Mouse (Mus musculus) intestine, postnatal 0 days (tissue): Measurements from ENCODE around the gene Fgfr2. TPM values are rescaled to one million over a fixed set of nuclear protein-coding genes. Genes with fewer than 3 reads are reported as not detected.

Source experiments
- ATAC-seq: fragments of 200-750 bp; cut with Nextera tagmentation; 2 replicates; pipeline ENCODE4 v1.8.0; 2017; ENCODE audit warnings: mild to moderate bottlenecking, moderate TSS enrichment, moderate library complexity
- H3K27ac ChIP-seq: fragments of 300-500 bp; sonication (generic); 2 replicates; pipeline ENCODE4 v1.5.1; 2014; ENCODE audit warnings: mild to moderate bottlenecking, low read depth, low read length, moderate library complexity
- H3K27me3 ChIP-seq: fragments of 300-500 bp; sonication (generic); replicated peaks from 2 replicates; pipeline ENCODE4 v1.6.1; 2014; ENCODE audit warnings: low read length, mixed read lengths; ENCODE audit not compliant: control insufficient read depth, insufficient read depth
- H3K36me3 ChIP-seq: fragments of 300-500 bp; sonication (generic); 2 replicates; pipeline ENCODE4 v1.6.1; 2014; ENCODE audit warnings: mild to moderate bottlenecking, moderate library complexity; ENCODE audit not compliant: control insufficient read depth, insufficient read depth
- H3K4me1 ChIP-seq: fragments of 300-500 bp; sonication (generic); replicated peaks from 2 replicates; pipeline ENCODE4 v1.6.1; 2014; ENCODE audit warnings: antibody characterized with exemption, low read length, mixed read lengths; ENCODE audit not compliant: control insufficient read depth, insufficient read depth
- H3K4me2 ChIP-seq: fragments of 300-500 bp; sonication (generic); replicated peaks from 2 replicates; pipeline ENCODE4 v1.6.1; 2014; ENCODE audit warnings: low read depth, mild to moderate bottlenecking, moderate library complexity
- H3K4me3 ChIP-seq: fragments of 300-500 bp; sonication (generic); 2 replicates; pipeline ENCODE4 v1.5.1; 2014; ENCODE audit warnings: low read depth, low read length
- H3K9ac ChIP-seq: fragments of 300-500 bp; sonication (generic); 2 replicates; pipeline ENCODE4 v1.6.1; 2014; ENCODE audit warnings: mild to moderate bottlenecking, low read depth, low read length
- H3K9me3 ChIP-seq: fragments of 300-500 bp; sonication (generic); 2 replicates; pipeline ENCODE4 v1.6.1; 2016; ENCODE audit warnings: mixed run types; ENCODE audit not compliant: control insufficient read depth
- CTCF ChIP-seq: sonication (generic); IDR thresholded peaks from 2 replicates; pipeline ENCODE4 v1.5.1; 2016; ENCODE audit warnings: low read depth, mild to moderate bottlenecking, control low read depth, antibody characterized with exemption, moderate library complexity
- WGBS: fragments of 180-500 bp; shearing (Covaris S2); extraction: QIAGEN DNeasy Blood & Tissue Kit; methylation state at CpG from one replicate; pipeline ENCODE4 v1.1.7; 2014; 5-methylcytosine and 5-hydroxymethylcytosine counted together
- polyA plus RNA-seq: library from polyadenylated mRNA; unstranded; fragments of >200 nt; fragmentation: Nextera tagmentation; extraction: Ambion mirVana; gene quantifications from 2 replicates; pipeline ENCODE4 v1.2.1, GENCODE M21; 2015

Fgfr2 gene
- polyA plus RNA-seq, 1 experiment from 2014 or later = 29.5 TPM

DNA sequence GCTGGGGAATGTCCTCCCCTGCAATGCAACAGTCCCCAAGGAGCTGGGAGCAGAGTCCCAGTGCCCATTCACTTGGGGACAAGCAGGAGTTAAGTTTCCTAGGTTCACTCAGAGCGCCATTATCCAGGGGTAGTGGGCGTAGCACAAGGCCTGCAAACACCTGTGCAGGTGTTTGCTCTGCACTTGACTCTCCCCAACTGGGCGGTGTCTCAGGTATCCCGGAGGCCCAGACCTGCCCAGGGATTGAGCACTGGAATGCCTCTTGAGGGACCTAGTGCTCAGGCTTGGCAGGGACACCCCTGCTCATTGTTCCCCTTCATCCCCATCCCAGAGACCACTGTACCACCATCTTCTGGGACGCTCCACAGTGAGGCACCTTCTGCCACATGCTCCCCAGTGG is 1243.0 kb downstream of the Fgfr2 start:
- no peaks in the 10 kb centered on the region for H3K9me3 ChIP-seq
- H3K4me2 ChIP-seq = no peak overlapping the region
- no peak overlapping the region for H3K9ac ChIP-seq
- no peak overlapping the region for H3K27ac ChIP-seq
- H3K36me3 ChIP-seq = no peaks in the 10 kb centered on the region
- no peaks in the 10 kb centered on the region for H3K27me3 ChIP-seq
- no peak for TF ChIP-seq CTCF
- no peak overlapping the region for H3K4me3 ChIP-seq
- no peak for ATAC-seq
- no peaks in the 10 kb centered on the region for H3K4me1 ChIP-seq
- 43% methylated on average over 5 of the region's 5 CpGs for WGBS

DNA sequence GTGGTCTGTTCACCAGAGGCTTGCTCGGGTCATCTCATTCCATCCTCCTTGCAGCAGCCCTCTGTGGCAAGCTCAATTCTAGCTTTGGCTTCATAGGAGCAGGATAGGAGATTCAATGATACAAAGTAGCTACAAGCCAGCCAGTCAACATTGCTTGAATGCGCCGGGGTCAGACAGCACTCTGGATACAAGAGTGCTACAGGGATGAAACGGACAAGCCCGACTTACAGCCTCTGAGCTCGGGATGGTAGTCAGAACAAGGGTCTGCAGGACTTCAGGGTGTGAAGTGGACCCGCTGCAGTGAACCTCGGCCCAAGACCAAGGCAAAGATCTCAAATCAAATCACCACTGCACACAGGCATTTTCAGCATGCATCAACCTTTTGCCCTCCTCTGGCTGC is 1244.3 kb downstream of the Fgfr2 start:
- Histone ChIP-seq H3K9me3 (no peaks in the 10 kb centered on the region), H3K4me2 (no peak overlapping the region), H3K27ac (no peak overlapping the region), H3K4me1 (no peaks in the 10 kb centered on the region), H3K27me3 (no peaks in the 10 kb centered on the region), H3K36me3 (no peaks in the 10 kb centered on the region), H3K9ac (no peak overlapping the region), H3K4me3 (no peak overlapping the region)
- no peak for TF ChIP-seq CTCF
- 66% methylated on average over 8 of the region's 8 CpGs for WGBS
- no peak for ATAC-seq

DNA sequence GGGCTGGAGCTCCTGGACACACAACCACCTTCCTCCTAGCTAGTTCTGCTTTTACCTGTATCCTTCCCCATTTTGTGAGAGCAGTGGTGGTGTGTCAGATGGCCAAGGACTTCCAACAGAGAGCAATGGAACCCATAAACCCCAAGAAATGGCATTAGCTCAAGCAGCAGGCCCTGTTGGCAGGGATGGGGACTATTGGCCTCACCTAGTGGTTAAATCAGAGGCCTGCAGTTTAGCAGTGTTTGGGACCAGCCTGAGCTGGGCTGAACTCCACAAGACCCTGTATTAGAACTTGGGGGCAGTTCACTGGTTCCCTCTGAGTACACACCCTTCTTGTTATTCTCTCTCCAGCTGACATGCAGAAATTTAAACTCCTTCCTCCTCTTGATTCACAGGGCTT is 1262.0 kb downstream of the Fgfr2 start:
- no peak overlapping the region for H3K4me2 ChIP-seq
- H3K27ac ChIP-seq = no peak overlapping the region
- ATAC-seq = no peak
- no peaks in the 10 kb centered on the region for H3K4me1 ChIP-seq
- no peak overlapping the region for H3K4me3 ChIP-seq
- no peaks in the 10 kb centered on the region for H3K9me3 ChIP-seq
- H3K36me3 ChIP-seq = no peaks in the 10 kb centered on the region
- no peaks in the 10 kb centered on the region for H3K27me3 ChIP-seq
- TF ChIP-seq CTCF = peak; percentile 37
- no peak overlapping the region for H3K9ac ChIP-seq

DNA sequence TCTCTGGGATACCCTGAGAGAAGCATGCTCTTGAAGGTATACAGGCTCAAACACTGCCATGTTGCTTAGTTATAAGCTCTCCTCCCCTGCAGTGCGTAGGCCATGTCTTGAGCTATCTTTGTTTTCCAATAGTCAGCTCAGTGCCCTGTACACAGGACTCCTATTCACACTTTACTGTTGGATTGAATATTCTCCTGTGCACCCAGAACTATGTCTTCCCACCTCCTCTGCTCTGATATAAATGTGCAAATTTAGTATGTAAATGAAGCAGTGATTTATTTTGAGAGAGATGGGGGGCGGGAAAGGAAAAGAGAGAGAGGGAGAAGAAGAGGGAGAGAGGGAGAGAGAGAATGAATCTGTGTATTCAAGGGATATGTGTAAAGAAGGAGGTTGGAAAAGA is 1267.5 kb downstream of the Fgfr2 start:
- WGBS = 95% methylated on average over 2 of the region's 2 CpGs
- no peaks in the 10 kb centered on the region for H3K4me1 ChIP-seq
- TF ChIP-seq CTCF = no peak
- H3K4me2 ChIP-seq = no peak overlapping the region
- ATAC-seq = no peak
- no peaks in the 10 kb centered on the region for H3K27me3 ChIP-seq
- H3K4me3 ChIP-seq = no peak overlapping the region
- H3K36me3 ChIP-seq = no peaks in the 10 kb centered on the region
- H3K9me3 ChIP-seq = no peaks in the 10 kb centered on the region
- H3K9ac ChIP-seq = no peak overlapping the region
- H3K27ac ChIP-seq = no peak overlapping the region

DNA sequence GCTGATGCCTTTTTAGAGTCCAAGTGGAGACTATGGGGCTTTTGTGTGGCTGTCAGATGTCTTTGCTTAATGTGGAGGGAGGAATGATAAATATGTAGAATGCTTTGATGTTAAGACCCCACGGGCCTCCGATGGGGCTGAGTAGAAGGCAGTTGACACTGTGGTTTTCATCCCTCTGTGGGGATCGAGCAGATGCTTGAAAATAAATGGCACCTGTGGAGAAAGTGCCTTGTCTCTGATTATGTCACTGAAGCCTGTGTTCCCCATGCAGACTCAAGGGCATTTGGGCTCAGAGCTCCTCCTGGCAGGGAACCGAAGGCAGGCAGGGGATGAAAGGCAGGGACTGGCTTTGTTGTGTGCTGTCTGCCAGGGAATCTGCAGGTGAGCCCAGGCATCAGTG is 1272.6 kb downstream of the Fgfr2 start:
- H3K9ac ChIP-seq = no peak overlapping the region
- H3K27ac ChIP-seq = no peak overlapping the region
- H3K9me3 ChIP-seq = no peaks in the 10 kb centered on the region
- no peak for ATAC-seq
- WGBS = 40% methylated on average over 4 of the region's 4 CpGs
- no peak overlapping the region for H3K4me3 ChIP-seq
- no peaks in the 10 kb centered on the region for H3K27me3 ChIP-seq
- no peak for TF ChIP-seq CTCF
- no peak overlapping the region for H3K4me2 ChIP-seq
- H3K36me3 ChIP-seq = no peaks in the 10 kb centered on the region
- no peaks in the 10 kb centered on the region for H3K4me1 ChIP-seq

DNA sequence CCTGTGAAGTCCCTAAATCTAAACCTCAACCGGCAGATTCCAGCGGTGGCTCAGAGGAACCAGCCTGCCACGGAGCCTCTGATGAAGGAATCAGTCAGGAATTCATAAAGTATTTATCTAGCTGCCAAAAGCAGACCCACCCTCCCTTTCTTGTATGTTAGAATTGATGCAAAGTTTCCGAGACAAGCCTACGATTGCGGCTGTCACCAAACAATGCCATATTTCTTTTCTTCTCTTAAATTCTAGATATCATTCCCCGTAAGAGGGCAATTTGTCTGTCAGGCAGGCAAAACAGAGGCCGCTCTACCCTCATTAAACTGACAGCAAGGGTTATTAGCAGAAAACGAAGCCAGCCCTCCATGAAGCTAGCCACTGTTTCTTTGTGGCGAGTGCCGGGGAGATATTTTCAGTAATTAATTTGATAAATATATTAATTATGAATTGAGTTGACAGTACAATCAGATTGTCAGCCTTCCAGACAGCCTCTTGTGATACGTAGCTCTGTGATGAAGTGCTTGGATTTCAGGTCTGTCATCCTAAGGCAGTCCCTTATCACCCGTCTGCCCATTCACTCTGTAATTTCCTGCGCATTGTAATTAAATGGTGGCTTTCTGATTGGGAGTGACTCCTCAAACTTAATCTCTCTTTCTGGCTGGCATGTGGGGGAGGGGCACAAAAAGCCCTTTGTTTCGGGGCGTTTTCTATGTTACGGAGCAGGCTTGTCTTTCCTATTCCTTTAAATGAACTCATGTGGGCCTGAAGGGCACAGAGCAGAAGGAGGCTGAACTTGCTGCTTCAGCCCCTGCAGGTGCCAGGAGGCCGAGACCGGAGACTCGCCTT is 1276.9 kb downstream of the Fgfr2 start:
- WGBS = 49% methylated on average over 20 of the region's 20 CpGs
- ATAC-seq = no peak
- no peaks in the 10 kb centered on the region for H3K27me3 ChIP-seq
- no peak overlapping the region for H3K4me2 ChIP-seq
- H3K9me3 ChIP-seq = no peaks in the 10 kb centered on the region
- no peak overlapping the region for H3K27ac ChIP-seq
- H3K4me1 ChIP-seq = no peaks in the 10 kb centered on the region
- TF ChIP-seq CTCF = no peak
- H3K4me3 ChIP-seq = no peak overlapping the region
- H3K9ac ChIP-seq = no peak overlapping the region
- H3K36me3 ChIP-seq = no peaks in the 10 kb centered on the region
